Mouse (Mus musculus) lung, postnatal 14 days (tissue): Measurements from ENCODE around the gene Kcnn3.

ENCODE experiments used
- DNase-seq: peaks from one replicate; pipeline ENCODE4 v3.0.0; 2021

Kcnn3 gene

DNA sequence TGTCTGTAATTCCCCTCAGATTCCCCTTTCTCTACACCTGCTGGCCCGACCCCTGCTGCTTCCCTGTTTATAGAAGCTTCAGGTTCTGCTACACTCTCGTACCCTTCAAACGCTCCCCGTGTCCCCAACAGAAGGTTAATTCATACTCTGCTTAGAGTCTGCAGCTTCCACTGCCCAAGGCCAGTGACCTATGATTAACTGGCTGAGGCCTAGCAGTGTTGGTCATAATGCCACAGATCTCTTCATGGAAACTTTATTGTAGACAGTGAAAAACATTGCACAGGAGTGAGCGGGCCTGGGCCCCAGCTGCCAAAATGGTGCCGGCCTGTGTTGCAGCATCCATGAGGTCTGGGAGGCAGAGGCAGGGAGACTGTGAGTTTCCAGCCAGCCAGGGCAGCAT, 104.0 kb downstream of the Kcnn3 start:
- DNase-seq: no peak

DNA sequence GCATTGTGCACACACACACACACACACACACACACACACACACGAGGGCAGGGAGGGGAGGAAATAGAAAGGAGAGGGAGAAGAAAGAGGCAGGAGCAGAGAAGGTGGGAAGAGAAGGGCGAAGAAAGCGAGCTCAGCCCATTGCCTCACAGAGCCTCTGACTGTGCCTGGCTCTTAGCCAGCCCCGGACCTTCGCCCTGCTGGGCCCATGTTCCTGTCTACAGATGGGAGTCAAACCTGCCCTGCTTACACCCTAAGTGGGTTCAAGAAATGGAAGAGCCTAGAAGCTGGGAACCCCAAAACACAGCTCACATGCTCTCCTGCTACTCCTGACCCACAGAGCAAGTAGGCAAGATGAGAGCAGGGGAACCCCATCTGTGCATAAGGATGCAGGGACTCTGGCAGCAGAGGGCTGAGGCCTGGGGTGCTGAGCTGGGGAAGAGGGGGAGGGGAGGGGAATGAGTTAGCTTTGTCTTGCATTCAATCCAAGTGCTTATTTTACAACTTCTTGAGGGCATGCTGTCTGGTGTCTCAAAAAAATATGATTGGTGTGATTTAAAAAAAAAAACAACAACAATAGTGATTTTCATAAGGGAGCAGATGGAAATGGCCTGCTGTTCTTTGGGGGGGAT, 105.0 kb downstream of the Kcnn3 start:
- DNase-seq: no peak

- DNase-seq: no peak
These were observed 106.6 kb downstream of the Kcnn3 start for GRCm38 (mm10) chr3:89626556-89626955.

DNA sequence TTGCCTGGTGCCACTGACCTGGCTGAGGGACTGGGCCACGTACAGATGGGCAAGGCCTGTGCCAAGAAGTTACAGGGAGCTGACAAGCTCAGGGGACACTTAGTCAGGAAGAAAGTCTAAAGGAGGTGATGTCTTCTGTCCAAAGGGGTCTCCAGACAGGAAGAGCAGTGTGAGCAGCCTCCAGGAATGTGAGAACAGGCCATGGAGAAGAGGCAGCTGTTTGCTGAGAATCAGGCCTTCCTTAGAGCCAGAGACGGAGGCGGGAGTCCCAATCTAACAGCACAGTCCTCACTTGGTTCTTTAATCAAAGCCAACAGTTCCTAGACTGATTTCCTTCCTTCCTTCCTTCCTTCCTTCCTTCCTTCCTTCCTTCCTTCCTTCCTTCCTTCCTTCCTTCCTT, 109.8 kb downstream of the Kcnn3 start:
- DNase-seq: no peak

GRCm38 (mm10) chr3:89631750-89632149, 111.8 kb downstream of the Kcnn3 start:
- peak; percentile 24 for DNase-seq

- DNase-seq: no peak
These were observed 113.6 kb downstream of the Kcnn3 start for GRCm38 (mm10) chr3:89633531-89633930.

DNA sequence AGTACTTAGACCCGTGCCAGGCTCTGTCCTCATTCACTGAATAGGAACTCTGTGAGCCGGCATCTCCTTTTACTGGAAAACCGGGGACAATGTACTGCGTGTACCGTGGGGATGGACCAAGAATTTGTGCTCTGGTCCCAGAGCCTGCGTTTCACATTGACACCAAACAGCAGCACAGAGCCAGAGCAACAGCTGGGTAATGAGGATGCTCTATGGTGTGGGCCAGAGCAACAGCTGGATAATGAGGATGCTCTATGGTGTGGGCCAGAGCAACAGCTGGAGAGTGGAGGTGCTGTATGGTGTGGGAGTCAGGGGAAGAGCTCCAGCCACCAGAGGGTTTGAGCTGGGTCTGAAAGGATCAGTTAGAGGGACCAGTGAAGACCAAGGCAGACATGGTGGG, 114.0 kb downstream of the Kcnn3 start:
- DNase-seq: no peak

GRCm38 (mm10) chr3:89640804-89641203, 120.8 kb downstream of the Kcnn3 start:
- no peak for DNase-seq

DNA sequence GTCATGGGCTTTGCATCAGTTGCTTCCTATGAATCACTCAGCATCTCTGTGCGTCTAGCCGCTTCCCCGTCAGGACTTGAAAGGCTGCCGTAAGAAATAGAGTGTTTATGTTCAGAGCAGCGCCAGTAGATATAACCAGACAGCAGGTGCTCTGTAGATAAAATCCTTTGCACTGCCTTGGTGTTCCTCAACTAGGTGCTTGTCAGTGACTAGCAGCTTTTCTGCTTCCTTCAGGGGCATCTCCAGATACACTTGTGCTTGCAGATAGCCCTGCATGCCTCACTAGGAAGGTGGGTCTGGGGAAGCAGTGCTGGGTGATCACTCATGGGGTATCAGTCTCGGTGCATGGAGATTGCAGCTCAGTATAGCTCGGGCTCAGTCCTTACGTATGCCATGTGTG, 123.4 kb downstream of the Kcnn3 start:
- DNase-seq: no peak

DNA sequence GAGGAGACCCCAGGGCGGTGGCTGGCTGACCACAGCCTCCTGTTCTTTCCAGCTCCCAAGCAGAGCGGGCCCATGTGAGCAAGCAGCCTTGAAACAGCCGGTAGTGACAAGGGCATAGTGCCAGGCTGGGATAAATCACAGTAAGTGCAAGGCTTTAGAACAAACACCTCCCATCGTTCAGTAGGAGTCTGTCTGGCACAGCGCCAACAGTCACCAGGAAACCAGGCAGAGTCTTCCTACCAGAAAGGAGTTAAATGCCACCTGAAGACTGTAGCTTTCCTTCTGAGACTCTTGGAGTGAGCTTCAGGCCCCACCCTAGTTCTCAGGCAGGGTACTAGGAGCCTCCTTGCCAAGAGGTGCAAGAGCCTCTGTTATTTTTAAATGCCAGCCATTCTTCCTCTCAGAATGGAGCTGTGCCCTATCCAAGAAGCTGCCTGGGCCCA, 126.9 kb downstream of the Kcnn3 start:
- peak; percentile 64 for DNase-seq

- DNase-seq: no peak
These were observed 127.4 kb downstream of the Kcnn3 start for GRCm38 (mm10) chr3:89647268-89647874.

GRCm38 (mm10) chr3:89649890-89650289, 129.9 kb downstream of the Kcnn3 start:
- no peak for DNase-seq

DNA sequence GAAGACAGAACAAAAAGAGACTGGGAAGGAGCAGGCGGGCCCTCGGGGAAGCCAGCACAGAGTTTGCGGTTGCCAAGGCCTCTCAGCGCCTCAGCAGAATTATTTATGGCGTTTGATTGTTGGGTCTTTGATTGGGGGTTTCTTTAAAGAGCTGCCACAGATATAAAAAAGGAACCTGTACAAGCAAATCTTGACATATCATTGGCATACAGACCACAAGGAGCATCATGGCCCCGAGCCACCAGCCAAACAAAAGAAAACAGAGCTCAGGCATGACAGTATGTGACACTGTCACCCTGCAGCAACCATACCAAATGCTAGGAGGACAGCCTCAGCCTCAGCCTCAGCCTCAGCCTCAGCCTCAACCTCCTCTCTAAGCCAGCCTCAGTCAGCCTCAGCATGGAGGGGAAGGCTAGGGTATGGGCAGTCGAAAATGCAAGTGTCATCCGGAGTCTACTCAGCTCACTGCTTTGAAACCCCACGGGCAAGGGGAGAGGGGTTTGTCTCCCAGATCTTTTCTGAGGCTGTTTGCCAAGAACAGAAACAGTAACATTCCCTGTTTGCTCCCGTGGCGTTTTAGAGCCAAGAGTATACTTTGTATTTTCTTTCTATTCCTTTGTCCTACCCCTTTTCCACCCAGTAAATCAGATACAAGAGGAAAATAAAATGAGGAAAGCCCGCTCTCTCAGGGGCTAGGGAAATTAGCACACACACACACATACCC, 133.4 kb downstream of the Kcnn3 start:
- DNase-seq: no peak

- DNase-seq: no peak
These were observed 137.1 kb downstream of the Kcnn3 start for GRCm38 (mm10) chr3:89657092-89657491.

DNA sequence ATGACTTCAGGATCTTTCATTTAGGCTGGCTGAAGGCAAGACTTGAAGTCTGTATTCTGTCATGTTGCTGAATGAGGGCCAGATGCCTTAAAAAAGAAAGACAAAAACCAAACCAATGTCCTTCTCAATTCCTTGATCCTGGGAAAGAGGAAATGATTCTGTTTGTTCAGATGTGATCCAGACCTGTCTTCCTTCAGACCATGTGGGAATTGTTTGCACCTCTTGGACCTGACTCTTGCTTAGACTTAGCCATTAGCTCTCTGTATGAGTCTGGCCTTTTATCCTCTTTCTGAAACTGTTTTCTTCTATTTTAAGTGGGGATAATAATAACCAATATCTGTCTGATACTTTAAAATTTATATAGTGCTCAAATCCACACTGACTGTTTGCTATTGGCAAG, 138.5 kb downstream of the Kcnn3 start:
- no peak for DNase-seq

DNA sequence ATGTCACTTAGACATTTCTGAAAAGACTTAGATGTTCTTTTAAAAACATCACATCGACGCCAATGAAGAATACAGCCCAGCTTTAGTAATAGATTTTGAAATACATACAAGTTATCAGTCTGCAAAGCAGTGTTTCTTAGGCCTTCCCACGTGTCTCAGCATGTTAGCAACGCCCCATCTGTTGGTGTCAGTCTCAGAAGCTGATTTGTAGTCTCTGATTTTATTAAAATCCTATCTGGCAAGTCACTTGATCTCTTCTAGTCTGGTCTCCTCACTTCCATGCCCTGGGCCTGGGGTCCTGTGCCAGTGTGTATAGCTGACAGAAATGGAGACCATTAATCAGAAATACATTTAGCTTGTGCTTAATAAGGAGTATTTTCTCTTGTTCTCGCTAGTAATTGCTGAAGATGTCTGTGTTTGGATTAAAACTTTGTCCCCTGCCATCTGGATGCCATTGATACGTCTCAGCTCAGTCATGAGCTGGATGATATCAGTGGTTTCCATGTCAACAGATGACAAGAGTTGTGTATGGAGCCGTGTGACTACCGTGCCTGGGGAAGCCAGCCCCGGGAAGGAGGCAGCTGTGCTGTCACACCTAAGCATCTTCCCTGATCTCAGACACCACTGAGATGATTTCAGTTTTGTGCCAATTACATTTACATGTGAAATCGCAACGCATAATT, 140.1 kb downstream of the Kcnn3 start:
- DNase-seq: no peak

DNA sequence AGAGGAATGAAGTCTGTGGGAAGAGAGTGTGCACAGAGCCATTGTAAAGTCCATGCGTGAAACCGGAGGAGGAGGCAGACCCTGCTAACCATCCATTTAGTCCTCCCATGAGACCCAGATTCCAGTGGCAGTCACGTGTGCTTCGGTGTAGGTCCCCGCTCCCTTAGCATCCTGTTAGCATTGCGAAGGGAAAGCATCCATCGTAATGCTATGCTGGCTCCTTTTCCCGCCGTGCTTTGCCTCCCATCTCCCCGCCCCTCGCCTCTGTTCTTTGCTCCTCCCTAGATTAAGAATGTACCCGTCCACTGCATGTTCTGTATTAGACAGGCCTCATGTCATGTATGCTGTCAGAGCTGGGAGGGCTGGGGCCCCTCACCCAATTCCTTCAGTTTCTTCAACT, 144.8 kb downstream of the Kcnn3 start:
- no peak for DNase-seq

DNA sequence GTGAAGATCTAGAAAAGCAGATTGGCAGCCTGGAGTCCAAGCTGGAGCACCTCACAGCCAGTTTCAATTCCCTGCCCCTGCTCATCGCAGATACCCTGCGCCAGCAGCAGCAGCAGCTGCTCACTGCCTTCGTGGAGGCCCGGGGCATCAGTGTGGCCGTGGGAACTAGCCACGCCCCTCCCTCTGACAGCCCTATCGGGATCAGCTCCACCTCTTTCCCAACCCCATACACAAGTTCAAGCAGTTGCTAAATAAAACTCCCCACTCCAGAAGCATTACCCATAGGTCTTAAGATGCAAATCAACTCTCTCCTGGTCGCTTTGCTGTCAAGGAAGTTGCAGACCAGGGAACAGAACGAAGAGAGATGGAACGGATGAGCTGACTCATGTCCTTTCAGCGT, 147.2 kb downstream of the Kcnn3 start:
- DNase-seq: no peak

- no peak for DNase-seq
These were observed 151.4 kb downstream of the Kcnn3 start for GRCm38 (mm10) chr3:89671334-89671733.

- no peak for DNase-seq
These were observed 152.8 kb downstream of the Kcnn3 start for GRCm38 (mm10) chr3:89672573-89673317.

DNA sequence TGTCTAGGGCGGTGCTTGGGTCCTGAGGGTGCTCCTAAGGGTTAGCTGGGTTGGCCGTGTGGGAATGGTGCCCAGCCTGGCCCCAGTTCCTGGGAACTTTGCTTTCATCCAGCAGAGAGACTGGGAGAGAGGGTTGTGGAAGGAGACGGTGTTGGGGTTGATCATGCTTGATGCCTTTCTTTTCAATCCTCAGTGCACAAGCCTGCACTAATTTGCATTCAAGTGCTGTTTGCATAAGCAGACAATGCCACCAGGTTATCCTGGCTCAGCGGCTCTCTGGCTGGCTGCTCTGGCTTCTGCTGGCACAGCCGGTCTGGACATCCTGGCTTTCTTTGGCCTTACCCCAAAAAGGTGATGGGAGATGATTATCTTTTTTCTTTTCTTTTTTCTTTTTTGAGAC, 157.7 kb downstream of the Kcnn3 start:
- DNase-seq: no peak

DNA sequence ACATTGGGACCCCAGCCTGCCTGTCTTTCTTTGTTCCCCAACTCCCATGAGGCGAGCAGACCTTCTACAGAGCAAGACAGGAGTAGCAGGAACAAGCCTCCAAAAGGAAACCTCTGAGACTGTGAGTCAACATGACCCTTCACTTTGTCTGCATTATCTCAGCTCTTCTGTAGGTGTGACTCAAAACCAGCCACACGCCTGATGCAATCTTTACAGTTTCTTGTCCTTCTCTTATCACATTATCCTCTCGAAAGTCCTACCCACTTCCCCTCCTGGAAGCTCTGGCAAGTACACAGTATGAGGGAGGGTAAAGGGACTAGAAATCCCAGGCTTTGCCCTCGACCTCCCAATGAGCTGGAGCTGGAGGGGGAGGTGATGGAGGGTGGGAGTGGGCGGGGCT, 166.1 kb downstream of the Kcnn3 start:
- DNase-seq: no peak
